9 mouse cellular contexts compared by ENCODE assay signal in genomic region chr11:114851269-114851607, GRCm38 (mm10). TPM values are rescaled to one million over a fixed set of nuclear protein-coding genes. Genes with fewer than 3 reads are reported as not detected.
DNase-seq lines count a peak whose midpoint lies in the region; ATAC-seq and TF ChIP-seq lines count a peak whose summit lies in the region.
"Had no signal": no experiment of that assay in that cellular context is flagged by ENCODE, and none has a peak within 500 bp of the region (broad histone marks: within the 10 kb centered on the region; RNA-seq: fewer than 3 reads in every experiment).

No protein-coding gene starts in this region.

- H3K4me2 ChIP-seq in lung, postnatal 0 days (replicated peaks; ENCODE audit: low read depth, low read length) = peak overlapping the region; percentile 99
- peak overlapping the region; percentile 97 for H3K4me2 ChIP-seq in forebrain, postnatal 0 days (ENCODE audit: low read depth)
- H3K4me2 ChIP-seq in liver, embryonic 15.5 days = peak overlapping the region; percentile 70

- H3K27me3 ChIP-seq in lung, postnatal 0 days (replicated peaks; ENCODE audit: insufficient read depth, low read length) = peaks cover 6% of the 10 kb centered on the region; the same call in 1 of the 2 replicates
- peaks cover 35% of the 10 kb centered on the region for H3K27me3 ChIP-seq in forebrain, postnatal 0 days (ENCODE audit: insufficient read depth, low read length)
- H3K27me3 ChIP-seq in liver, embryonic 15.5 days = peaks cover 66% of the 10 kb centered on the region

- H3K9ac ChIP-seq in lung, postnatal 0 days (replicated peaks; ENCODE audit: low read depth) = peak overlapping the region; percentile 54
- peak overlapping the region; percentile 53 for H3K9ac ChIP-seq in forebrain, postnatal 0 days
- H3K9ac ChIP-seq in liver, embryonic 15.5 days = peak overlapping the region; percentile 37; the same call in 1 of the 2 replicates

- no peak for TF ChIP-seq CTCF in lung, postnatal 0 days (IDR thresholded peaks at IDR 0.05)
- no peak for TF ChIP-seq CTCF in forebrain, postnatal 0 days (IDR thresholded peaks at IDR 0.05; ENCODE audit: low read depth)

- WGBS in lung, postnatal 0 days = under 1% methylated on average over 27 of the region's 27 CpGs
- WGBS in forebrain, postnatal 0 days = 2% methylated on average over 27 of the region's 27 CpGs
- whole genome bisulfite sequencing in liver, embryonic 15.5 days (ENCODE audit: insufficient replicate concordance) = under 1% methylated on average over 27 of the region's 27 CpGs

- H3K4me3 ChIP-seq in lung, postnatal 0 days (ENCODE audit: low read depth, low read length) = peak overlapping the region; percentile 69
- peak overlapping the region; percentile 52 for H3K4me3 ChIP-seq in forebrain, postnatal 0 days (ENCODE audit: low read depth, low read length)
- H3K4me3 ChIP-seq in liver, embryonic 15.5 days (replicated peaks) = peak overlapping the region; percentile 60

- no peaks in the 10 kb centered on the region for H3K36me3 ChIP-seq in lung, postnatal 0 days (ENCODE audit: insufficient read depth, low read length)
- H3K36me3 ChIP-seq in forebrain, postnatal 0 days (ENCODE audit: insufficient read depth) = no peaks in the 10 kb centered on the region
- H3K36me3 ChIP-seq in liver, embryonic 15.5 days (replicated peaks) = no peaks in the 10 kb centered on the region

- no peak for TF ChIP-seq EP300 in lung, postnatal 0 days (IDR thresholded peaks at IDR 0.05)

- ATAC-seq in lung, postnatal 0 days = peak; percentile 6; the same call in 1 of the 2 replicates
- peak; percentile 69 for ATAC-seq in forebrain, postnatal 0 days
- peak; percentile 34 for ATAC-seq in liver, embryonic 15.5 days (ENCODE audit: insufficient read depth)
- ATAC-seq in megakaryocyte-erythroid progenitor cell, adult 5-6 weeks (replicated peaks; ENCODE audit: low FRiP score, low TSS enrichment, poor library complexity, severe bottlenecking) = no peak

- DNase-seq in adrenal gland, postnatal 25 days = peak; percentile 15
- DNase-seq in adrenal gland, postnatal 4 days (ENCODE audit: low spot score in 2 of 2) = no peak
- DNase-seq in lung, postnatal 0 days (ENCODE audit: low spot score) = peak; percentile 31
- no peak for DNase-seq in lung, postnatal 25 days (ENCODE audit: low spot score)
- DNase-seq in forebrain, postnatal 0 days = no peak
- DNase-seq in MN1 (ENCODE audit: low spot score) = no peak

- H3K27ac ChIP-seq in lung, postnatal 0 days (ENCODE audit: low read length) = peak overlapping the region; percentile 69
- H3K27ac ChIP-seq in forebrain, postnatal 0 days (ENCODE audit: low read depth, low read length) = no peak overlapping the region
- peak overlapping the region; percentile 81 for H3K27ac ChIP-seq in liver, embryonic 15.5 days (replicated peaks)

- no peaks in the 10 kb centered on the region for H3K4me1 ChIP-seq in lung, postnatal 0 days (ENCODE audit: insufficient read depth, low read depth, low read length)
- no peaks in the 10 kb centered on the region for H3K4me1 ChIP-seq in forebrain, postnatal 0 days (ENCODE audit: insufficient read depth)
- H3K4me1 ChIP-seq in liver, embryonic 15.5 days (replicated peaks) = peaks cover 18% of the 10 kb centered on the region; the same call in 1 of the 2 replicates

- H3K9me3 ChIP-seq in lung, postnatal 0 days (ENCODE audit: low read length) = no peaks in the 10 kb centered on the region
- no peaks in the 10 kb centered on the region for H3K9me3 ChIP-seq in forebrain, postnatal 0 days (ENCODE audit: low read length)
- H3K9me3 ChIP-seq in liver, embryonic 15.5 days (replicated peaks) = no peaks in the 10 kb centered on the region

RNA-seq across cellular contexts. Expression of gene Gprc5c, which starts 0.3 kb away (rescaled TPM):
- total RNA-seq in adrenal gland, postnatal 25 days (2021) = 5.4 and 13.9 TPM in 2 replicates
- total RNA-seq in adrenal gland, postnatal 4 days (2021) = 10 to 100 TPM; 17.6 to 41.1 TPM
- 10.4 and 11.1 TPM in 2 replicates for polyA plus RNA-seq in lung, postnatal 0 days (2015; fragmentation: Nextera tagmentation; extraction: Ambion mirVana)
- 4.4 and 7.9 TPM in 2 replicates for total RNA-seq in forebrain, postnatal 0 days (2014; rRNA removed)
- polyA plus RNA-seq in forebrain, postnatal 0 days (2015; fragmentation: Nextera tagmentation; extraction: Ambion mirVana) = 5.5 and 5.8 TPM in 2 replicates
- polyA plus RNA-seq in liver, embryonic 15.5 days (2015; fragmentation: Nextera tagmentation; extraction: Ambion mirVana) = 15.9 and 19.0 TPM in 2 replicates
- total RNA-seq in megakaryocyte-erythroid progenitor cell, adult 5-6 weeks (2014; fragmentation: Nextera tagmentation) = not detected in 2 replicates
- total RNA-seq in megakaryocyte-erythroid progenitor cell, adult 5-6 weeks (2017) = not detected in 2 replicates

RNA-seq across cellular contexts. Expression of gene Cd300a, which starts 38.6 kb away (rescaled TPM):
- 0.76 and 0.95 TPM in 2 replicates for total RNA-seq in adrenal gland, postnatal 25 days (2021)
- 1 to 10 TPM; 1.9 to 3.3 TPM for total RNA-seq in adrenal gland, postnatal 4 days (2021)
- polyA plus RNA-seq in lung, postnatal 0 days (2015; fragmentation: Nextera tagmentation; extraction: Ambion mirVana) = 4.6 and 5.9 TPM in 2 replicates
- total RNA-seq in forebrain, postnatal 0 days (2014; rRNA removed) = 0.86 and 1.0 TPM in 2 replicates
- polyA plus RNA-seq in forebrain, postnatal 0 days (2015; fragmentation: Nextera tagmentation; extraction: Ambion mirVana) = 1.1 and 1.4 TPM in 2 replicates
- 7.3 and 7.8 TPM in 2 replicates for polyA plus RNA-seq in liver, embryonic 15.5 days (2015; fragmentation: Nextera tagmentation; extraction: Ambion mirVana)
- 0.52 and 1.9 TPM in 2 replicates for total RNA-seq in megakaryocyte-erythroid progenitor cell, adult 5-6 weeks (2014; fragmentation: Nextera tagmentation)
- total RNA-seq in megakaryocyte-erythroid progenitor cell, adult 5-6 weeks (2017) = 1.3 and 5.7 TPM in 2 replicates

RNA-seq across cellular contexts. Expression of gene Gpr142, which starts 52.5 kb away (rescaled TPM):
- total RNA-seq in adrenal gland, postnatal 25 days (2021) = not detected in 2 replicates
- under 1 TPM in 1 of 2 experiments, not detected in 1; 0.36 TPM for total RNA-seq in adrenal gland, postnatal 4 days (2021)
- polyA plus RNA-seq in lung, postnatal 0 days (2015; fragmentation: Nextera tagmentation; extraction: Ambion mirVana) = not detected in 2 replicates
- not detected in 2 replicates for total RNA-seq in forebrain, postnatal 0 days (2014; rRNA removed)
- not detected in 2 replicates for polyA plus RNA-seq in forebrain, postnatal 0 days (2015; fragmentation: Nextera tagmentation; extraction: Ambion mirVana)
- polyA plus RNA-seq in liver, embryonic 15.5 days (2015; fragmentation: Nextera tagmentation; extraction: Ambion mirVana) = not detected in 2 replicates
- not detected in 2 replicates for total RNA-seq in megakaryocyte-erythroid progenitor cell, adult 5-6 weeks (2014; fragmentation: Nextera tagmentation)
- total RNA-seq in megakaryocyte-erythroid progenitor cell, adult 5-6 weeks (2017) = not detected in 2 replicates
- total RNA-seq: neutrophil, adult 5-6 weeks had no signal

RNA-seq across cellular contexts. Expression of gene Btbd17, which starts 55.5 kb away (rescaled TPM):
- total RNA-seq in adrenal gland, postnatal 25 days (2021) = not detected in 2 replicates
- total RNA-seq in adrenal gland, postnatal 4 days (2021) = under 1 TPM; 0.50 to 0.59 TPM
- polyA plus RNA-seq in lung, postnatal 0 days (2015; fragmentation: Nextera tagmentation; extraction: Ambion mirVana) = 0.15 and 0.20 TPM in 2 replicates
- total RNA-seq in forebrain, postnatal 0 days (2014; rRNA removed) = 28.2 and 29.1 TPM in 2 replicates
- 12.0 and 20.1 TPM in 2 replicates for polyA plus RNA-seq in forebrain, postnatal 0 days (2015; fragmentation: Nextera tagmentation; extraction: Ambion mirVana)
- polyA plus RNA-seq in liver, embryonic 15.5 days (2015; fragmentation: Nextera tagmentation; extraction: Ambion mirVana) = 0.25 TPM in 1 of 2 replicates, not detected in the other
- not detected in 2 replicates for total RNA-seq in megakaryocyte-erythroid progenitor cell, adult 5-6 weeks (2014; fragmentation: Nextera tagmentation)
- not detected in 2 replicates for total RNA-seq in megakaryocyte-erythroid progenitor cell, adult 5-6 weeks (2017)
- total RNA-seq: neutrophil, adult 5-6 weeks had no signal

Comparison
In these comparisons a context has a peak if more than half of its experiments do, and no peak if none do; other contexts are left out.
1. DNase-seq: peak in adrenal gland, postnatal 25 days (single experiment) and lung, postnatal 0 days (single experiment); none in adrenal gland, postnatal 4 days (0 of 2), lung, postnatal 25 days (single experiment), forebrain, postnatal 0 days (single experiment) and MN1 (single experiment).
2. Peak in every context shown above with its lines, with median percentiles within 50 percentile points of each other: H3K4me2 ChIP-seq, H3K4me3 ChIP-seq and H3K9ac ChIP-seq.